Mouse (Mus musculus) hematopoietic stem cell, adult 5-6 weeks (primary cell): ENCODE measurements around the gene Foxn1. TPM values are rescaled to one million over a fixed set of nuclear protein-coding genes. Genes with fewer than 3 reads are reported as not detected.
A peak's percentile ranks its signal among the peaks of the same experiment; 100 is the strongest.

Source experiments
- ATAC-seq, 2 experiments: fragments of 125-278 bp in 1 of 2; replicated peaks in 1 of 2; 2 replicates each; pipeline ENCODE4 v1.8.0; 2016 to 2017; ENCODE audit warnings: inconsistent platforms in 2 of 2, mild to moderate bottlenecking in 2 of 2, moderate number of reproducible peaks in 2 of 2, low read depth in 1 of 2, moderate TSS enrichment in 1 of 2; ENCODE audit not compliant: low FRiP score in 2 of 2, poor library complexity in 2 of 2, severe bottlenecking in 2 of 2, insufficient read depth in 1 of 2, low TSS enrichment in 1 of 2
- total RNA-seq: library from RNA; stranded (forward); fragments of 172-1452, 232-1000 nt; gene quantifications from 2 replicates; pipeline ENCODE4 v1.2.3, GENCODE M21; 2017

The Foxn1 gene
- total RNA-seq, 1 experiment from 2014 or later = not detected

DNA sequence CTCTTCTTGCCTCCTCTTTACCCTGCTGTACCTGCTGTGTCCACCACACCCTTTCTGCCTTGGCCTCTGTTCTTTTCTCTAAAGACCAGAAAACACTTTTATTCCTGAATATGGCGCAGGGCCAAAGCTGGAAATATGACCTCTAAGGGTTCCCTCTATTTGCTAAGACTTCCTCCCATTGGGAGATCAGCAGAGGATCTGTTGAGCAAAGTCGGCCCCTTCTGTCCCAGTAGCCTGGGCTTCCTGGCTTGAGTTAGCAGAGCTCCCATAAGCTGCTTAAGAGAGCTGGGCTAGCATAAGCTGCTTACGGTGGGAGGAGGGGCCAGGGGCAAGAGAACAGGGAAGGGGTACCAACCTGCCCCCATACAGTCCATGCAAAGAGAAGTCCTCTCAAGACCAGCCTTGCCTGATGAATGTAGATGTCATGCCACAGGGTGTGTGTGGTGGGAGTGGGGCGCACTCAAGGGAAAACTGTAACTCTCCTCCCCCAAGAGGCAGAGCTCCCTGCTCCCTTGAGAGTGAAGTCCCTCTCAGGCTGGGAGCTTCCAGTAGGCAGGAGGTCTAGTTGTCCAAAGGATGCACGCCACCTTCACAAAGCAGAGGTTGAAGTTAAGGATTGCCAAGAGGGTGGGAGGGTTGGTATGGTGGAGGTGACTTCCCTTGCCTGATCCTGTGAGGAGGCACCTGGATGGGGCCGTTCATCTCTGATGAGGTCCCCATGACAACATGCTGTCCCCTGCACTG, 39.9 kb downstream of the Foxn1 start:
- no peak for ATAC-seq

DNA sequence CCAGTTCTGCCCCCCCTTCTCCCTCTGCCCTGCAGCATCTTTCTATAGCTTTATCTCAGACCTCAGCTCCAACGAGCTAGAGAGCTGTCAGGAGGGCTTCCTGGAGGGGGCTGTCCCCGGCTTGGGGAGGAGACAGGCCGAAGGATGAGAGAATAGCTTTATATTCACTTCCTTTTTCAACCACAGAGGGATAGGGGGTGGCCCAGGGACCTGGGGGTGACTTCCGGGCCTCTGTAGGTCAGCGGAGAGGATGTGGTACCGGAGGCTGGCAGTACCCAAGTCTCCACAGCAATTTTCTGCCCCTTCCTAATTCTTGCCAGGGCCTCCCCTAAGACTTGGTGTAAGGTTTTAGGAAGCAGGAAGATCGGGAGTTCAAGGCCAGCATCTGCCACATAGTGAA, 40.6 kb downstream of the Foxn1 start:
- ATAC-seq = peak; percentile 46 to 68; a peak in 3 of 4 replicates

DNA sequence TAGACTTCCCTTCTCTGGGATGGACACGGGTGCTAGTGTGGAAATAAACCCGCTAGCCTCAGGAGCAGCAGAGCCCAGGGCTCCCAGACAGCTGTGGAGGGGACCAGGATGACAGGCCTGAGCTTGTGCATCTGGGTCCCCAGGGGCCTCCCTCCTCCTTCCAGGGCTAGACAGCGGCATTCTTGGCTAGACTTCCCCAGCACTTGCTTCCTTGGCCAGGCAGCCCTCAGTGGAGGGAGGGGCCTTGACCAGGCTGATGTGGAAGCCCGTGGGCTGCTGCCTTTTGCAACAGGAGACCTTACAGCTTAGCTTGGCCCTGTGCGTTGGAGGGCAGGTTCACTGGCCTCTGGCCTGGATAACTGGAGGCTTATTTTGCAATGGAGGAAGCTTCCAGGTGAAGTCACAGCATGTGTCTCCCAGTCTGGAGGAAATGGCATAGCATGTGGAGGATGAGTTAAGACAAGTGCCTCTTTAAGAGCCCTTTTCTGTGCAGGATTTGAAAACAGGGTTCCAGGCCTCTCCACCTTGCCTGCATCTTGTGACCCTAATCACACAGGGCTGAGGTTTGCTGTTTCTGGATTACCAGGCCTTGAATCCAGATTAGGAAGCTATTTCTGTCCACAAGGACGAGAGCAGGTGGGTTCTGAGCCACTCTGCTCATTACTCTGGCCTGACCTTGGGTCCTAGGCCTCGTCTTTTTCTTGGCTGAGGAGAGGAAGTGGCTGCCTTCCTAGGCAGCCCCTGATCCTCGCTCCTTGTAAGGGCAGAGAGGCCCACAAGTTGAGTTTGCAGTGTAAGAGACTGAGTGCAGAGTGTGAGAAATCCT, 41.3 kb downstream of the Foxn1 start:
- 0 out of 4 replicates have a peak, but pooled peaks of 1 of the 2 experiments have one; percentile 1 for ATAC-seq

DNA sequence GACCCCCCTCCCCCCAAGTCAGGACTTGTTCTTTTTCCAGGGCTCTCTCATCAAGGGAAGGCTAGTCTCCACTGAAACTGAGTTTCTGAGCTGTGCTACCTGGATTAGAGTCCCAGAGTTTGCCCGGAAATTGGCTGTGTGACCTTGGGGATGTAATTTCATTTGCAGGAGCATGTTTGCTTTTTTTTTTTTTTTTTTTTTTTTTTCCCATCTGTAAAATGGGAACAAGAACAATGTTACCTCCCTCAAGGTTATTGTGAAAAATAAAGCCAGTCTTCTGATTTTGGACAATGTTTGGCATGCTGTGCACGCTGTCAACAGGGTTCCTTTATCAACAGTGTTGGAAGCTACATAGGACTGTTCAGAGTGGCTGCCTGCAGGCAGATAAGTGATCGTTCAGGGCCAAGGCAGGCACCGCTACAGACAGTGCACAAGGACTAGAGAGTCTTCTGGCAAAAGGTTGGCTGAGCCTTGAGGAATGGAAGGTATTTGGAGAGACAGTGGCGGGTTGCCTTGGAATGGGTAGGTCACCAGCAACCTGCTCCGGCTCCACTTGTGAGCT, 41.9 kb downstream of the Foxn1 start:
- no peak for ATAC-seq

DNA sequence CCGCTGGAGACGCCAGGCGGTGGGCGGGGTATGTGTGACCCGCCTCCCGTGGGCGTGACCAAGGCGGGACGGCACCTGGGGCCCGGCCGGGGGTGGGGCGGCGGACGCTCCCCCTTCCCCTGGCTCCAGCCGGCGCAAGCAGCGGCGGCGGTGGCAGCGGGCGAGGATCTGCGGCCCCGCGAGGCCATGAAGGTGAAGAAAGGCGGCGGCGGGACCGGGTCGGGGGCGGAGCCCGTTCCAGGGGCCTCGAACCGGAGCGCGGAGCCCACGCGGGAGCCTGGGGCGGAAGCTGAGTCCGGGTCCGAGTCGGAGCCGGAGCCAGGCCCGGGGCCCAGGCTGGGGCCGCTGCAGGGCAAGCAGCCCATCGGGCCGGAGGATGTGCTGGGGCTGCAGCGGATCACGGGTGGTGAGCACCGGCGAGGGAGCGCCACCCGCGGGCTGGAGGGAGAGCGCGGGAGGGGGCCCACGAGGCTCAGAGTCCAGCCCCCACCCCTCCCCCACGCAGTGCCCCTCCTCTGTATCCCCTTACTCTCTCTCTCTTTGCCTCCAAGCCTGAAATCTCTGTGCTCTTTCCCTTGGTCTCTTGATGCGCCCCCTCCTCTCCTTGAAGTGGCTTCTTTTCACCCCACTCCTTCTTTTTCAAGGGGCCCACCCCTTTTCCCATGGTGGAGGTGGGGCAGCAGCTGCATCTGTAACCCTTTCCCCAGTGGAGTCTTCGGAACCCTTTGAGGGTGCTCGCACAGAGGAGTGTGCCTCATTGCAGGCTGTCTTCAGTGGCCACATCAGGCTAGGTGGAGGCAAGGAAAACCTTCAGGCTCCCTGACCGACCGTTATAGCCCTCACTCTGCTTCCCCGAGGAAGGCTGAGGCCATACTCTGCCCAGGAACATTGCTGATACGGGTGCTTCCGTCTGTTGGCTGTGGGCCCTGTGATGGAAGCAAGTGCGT, 42.7 kb downstream of the Foxn1 start, which contains the start of gene Unc119:
Unc119 (plus strand) TSS at position 102 of the 947 bp plus-strand sequence.
- ATAC-seq = peak; percentile 19 to 38; a peak in 2 of 4 replicates

DNA sequence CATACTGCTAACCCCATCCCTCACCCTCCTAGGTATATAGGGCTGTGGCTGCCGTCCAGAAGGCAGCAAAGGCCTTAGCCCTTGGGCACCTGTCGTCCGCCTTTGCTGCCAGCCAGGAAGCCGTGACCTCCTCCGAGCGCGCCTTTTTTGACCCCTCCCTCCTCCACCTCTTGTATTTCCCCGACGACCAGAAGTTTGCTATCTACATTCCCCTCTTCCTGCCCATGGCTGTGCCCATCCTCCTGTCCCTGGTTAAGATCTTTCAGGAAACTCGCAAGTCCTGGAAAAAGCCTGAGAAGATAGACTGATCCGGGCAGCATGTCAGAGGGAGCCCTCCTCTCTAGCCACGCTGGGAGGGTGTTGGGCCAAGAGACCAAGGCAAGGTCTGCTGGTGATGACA, 44.7 kb downstream of the Foxn1 start:
- ATAC-seq = no peak

DNA sequence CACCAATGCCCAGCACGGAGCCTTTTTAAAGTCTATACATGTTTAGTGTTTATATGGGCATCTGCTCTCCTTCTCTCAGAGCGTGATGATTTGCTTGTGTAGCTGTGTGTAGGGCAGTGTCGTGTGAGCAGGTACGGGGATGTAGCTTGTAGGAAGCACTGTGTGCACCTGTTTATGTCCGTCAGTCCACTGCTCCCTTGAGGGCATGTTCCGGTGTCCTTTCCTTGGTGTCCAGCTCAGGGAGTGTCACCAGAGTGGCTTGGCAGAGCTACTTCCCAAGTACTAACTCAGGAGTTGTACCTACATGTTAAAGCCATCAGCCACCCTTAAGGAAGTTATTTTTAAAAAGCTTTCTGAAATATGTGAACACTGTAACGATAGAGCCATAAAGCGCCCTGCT, 49.3 kb downstream of the Foxn1 start:
- ATAC-seq = no peak

DNA sequence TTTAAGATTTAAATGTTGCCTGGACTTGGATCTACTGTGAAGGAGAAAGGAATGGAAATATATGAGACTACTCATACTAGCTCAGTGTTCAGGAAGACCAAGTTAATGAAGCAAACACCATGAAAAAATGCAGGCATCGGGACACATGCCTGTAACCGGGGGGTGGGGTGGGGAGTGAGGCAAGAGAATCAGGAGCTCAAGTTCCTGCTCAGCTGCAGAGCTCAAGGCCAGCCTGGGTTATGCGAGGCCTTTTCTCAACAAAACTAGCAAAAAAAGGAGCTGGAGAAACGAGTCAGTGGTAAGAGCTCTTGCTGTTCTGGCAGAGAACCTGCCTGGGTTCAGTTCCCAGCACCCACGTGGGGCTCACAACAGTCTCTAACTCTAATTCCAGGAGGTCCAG, 52.4 kb downstream of the Foxn1 start:
- ATAC-seq = no peak

DNA sequence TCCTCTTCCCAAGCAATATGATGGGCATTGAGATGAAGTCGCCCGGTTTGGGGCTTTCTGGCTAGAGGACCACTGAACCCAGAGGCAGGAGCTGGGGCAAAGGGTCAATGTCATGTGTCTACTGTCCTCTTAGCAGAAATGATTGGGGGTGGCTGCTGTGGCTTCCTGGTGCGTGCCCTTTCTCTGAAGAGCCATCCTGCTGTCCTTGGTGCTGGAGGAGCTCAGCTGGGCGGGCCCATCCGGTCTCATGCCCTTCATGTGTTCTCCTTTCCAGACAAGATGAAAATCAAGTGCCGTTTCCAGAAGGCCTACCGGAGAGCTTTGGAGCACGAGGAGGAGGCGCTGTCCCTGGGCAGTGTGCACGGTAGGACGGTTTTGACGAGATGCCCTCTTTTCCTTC, 53.7 kb downstream of the Foxn1 start:
- ATAC-seq = no peak

DNA sequence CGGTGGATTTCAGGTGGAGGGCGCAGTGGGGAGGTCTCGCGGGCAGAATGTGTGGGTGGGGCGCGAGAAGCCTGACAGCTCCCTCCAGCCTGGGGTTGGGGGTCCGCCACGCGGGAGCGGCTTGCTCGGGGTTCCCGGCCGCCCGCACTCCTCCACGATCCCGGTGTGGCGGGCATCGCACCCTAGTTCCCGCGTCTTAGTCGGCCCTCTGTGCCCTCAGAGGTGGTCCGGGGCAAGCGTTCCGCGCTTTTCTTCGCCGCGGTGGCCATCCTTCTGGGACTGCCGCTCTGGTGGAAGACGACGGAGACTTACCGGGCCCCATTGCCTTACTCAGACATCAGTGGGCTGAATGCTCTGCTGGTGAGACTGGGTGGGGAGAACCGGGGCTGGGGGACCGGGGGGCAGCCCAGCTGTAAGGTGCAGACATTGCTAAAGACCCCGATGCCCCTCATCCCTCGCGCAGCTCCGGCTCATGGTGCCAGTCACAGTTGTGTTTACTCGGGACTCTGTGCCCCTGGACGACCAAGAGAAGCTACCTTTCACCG, 57.8 kb downstream of the Foxn1 start:
- no peak; a peak in 1 of 4 replicates for ATAC-seq

DNA sequence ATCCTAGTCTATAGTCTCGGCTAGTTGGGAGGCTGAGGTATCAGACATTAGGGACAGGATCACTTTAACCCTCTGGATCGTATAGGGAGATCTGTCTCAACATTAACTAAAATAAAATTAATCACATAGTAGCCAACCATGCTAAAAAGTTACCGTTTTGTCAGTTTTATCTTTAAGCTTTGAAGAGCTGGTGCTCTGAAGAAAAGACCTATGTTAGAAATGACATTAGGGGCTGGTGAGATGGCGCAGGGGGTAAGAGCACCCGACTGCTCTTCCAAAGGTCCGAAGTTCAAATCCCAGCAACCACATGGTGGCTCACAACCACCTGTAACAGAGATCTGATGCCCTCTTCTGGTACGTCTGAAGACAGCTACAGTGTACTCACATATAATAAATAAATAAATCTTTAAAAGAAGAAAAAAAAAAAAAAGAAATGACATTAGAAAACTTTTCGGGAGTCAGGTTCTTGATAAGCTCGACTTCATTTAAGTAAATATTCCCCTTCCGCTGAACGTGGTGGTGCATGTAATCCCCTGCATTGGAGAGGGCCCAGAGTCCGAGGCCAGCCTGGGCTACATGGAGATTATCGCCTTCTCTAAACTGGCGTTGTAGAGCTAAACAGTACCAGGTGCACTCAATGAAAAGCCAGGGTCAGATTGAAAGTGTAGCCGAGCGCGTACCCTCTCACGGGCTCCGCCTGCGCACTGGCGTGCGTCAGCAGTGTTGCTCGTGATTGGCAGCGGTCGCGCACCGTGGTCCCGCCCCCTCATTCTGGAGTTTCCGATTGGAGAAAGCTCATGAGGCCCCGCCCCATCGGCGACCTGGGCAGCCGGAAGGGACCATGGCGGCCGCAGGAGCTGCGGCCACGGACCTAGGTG, 58.5 kb downstream of the Foxn1 start, which contains the start of gene Pigs:
Pigs (plus strand) TSS at position 782 of the 878 bp plus-strand sequence.
- ATAC-seq = peak; percentile 98 to 99

DNA sequence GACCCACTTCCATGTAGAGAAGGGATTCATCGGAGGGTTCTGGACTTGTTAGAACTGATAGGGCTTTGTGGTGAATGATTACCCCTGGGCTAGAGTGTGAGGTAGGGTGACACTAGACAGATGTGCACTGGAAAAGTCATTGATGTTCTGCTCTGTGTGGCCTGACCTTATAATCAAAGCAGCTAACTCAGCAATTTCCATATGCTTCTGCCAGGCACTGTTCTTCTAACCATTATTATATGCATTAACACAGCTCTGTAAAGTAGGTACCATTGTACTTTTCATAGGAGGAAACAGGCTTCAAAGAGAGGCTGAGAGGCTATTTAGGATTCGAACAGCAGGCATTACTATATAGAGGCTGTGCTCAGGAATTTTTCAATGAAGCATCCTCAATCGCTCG, 59.1 kb downstream of the Foxn1 start:
- no peak for ATAC-seq

DNA sequence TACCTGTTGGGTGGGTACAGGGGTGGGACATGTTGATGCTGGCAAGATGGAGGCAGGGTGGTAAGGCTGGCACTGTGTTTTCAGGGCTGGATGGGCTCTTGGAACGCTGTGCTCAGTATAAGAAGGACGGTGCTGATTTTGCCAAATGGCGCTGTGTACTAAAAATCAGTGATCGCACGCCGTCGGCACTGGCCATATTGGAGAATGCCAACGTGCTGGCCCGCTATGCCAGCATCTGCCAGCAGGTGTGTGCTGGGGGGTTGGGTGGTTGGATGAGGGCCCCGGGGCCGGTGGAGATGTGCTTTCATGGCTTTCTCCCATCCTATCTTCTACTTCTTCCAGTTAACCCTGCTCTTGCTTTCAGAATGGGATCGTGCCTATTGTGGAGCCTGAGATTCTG, 61.4 kb downstream of the Foxn1 start:
- ATAC-seq = no peak

DNA sequence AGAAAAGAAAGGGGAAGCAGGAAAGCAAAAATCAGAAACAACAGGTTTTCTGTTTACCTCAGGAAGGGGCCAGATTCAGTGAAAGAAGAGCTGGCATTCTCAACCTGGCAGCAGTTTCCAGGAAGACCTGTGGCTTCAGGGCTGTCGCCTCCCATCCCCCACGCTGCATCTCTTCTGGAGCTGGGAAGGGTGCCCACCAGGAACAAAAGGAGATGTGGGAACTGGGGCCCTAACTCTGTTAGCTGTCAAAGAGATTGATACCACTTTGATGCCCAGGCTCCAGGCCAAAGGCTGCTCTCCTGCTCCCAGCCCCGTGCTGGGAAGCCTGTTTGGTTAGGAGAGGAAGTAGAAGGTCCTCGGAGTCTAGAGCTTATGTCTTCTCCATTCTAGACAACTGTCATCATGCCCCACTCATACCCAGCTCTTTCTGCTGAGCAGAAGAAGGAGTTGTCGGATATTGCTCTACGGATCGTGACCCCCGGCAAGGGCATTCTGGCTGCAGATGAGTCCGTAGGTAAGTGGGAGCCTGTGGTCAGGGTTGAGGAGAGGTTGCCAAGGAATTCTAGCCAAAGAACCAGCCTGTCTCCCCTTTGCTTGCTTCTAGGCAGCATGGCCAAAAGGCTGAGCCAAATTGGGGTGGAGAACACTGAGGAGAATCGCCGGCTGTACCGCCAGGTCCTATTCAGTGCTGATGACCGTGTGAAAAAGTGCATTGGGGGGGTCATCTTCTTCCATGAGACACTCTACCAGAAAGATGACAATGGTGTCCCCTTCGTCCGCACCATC, 62.2 kb downstream of the Foxn1 start:
- ATAC-seq = no peak

DNA sequence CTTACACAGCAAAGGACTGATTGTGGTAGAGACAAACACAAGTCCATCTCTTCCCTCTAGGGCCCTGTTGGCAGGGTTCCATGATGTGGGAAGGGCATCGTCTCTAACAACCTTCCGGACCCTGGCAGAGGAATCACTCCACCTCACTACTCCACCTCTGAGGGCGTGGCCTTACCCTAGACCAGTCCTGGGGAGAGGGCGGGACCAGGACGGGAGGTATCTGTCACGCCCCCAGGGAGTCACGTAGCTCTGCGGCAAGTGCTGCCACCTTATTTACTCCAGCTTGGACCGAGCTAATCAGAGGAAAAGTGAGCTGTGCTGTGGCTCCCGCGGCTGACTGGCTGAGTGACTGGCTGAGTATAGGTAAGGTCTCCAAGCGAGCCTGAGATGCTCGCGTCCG, 63.5 kb downstream of the Foxn1 start, which contains the start of gene Aldoc:
Aldoc (plus strand) TSS at position 109 of the 400 bp plus-strand sequence.
- peak; percentile 92 to 98 for ATAC-seq
